Mouse (Mus musculus): ENCODE data around the gene Bace2.

- TF ChIP-seq POLR2A (IDR thresholded peaks at IDR 0.05; ENCODE audit: borderline replicate concordance, insufficient read depth, low read length) (no peak), CTCF (IDR thresholded peaks at IDR 0.05; ENCODE audit: borderline replicate concordance, insufficient read depth, low read depth, low read length) (no peak)
Observed at GRCm38 (mm10) chr16:97397945-97398531, 41.5 kb downstream of the Bace2 start.
